Mouse (Mus musculus): Measurements from ENCODE around the gene Ank3. TPM values are rescaled to one million over a fixed set of nuclear protein-coding genes. Genes with fewer than 3 reads are reported as not detected.

The Ank3 gene
- polyA plus RNA-seq, 1 experiment from 2014 or later: 47.6 TPM

- H3K27ac ChIP-seq (ENCODE audit: low read length): no peak overlapping the region
- H3K9ac ChIP-seq (replicated peaks; ENCODE audit: low read length): no peak overlapping the region
- no peak overlapping the region for H3K4me2 ChIP-seq (replicated peaks; ENCODE audit: low read depth, low read length)
- no peak overlapping the region for H3K4me3 ChIP-seq (ENCODE audit: low read length)
- H3K4me1 ChIP-seq (ENCODE audit: insufficient read depth, low read length): no peaks in the 10 kb centered on the region
- no peak for ATAC-seq (ENCODE audit: low FRiP score, low TSS enrichment)
- H3K36me3 ChIP-seq (ENCODE audit: insufficient read depth, low read length): no peaks in the 10 kb centered on the region
- H3K9me3 ChIP-seq (ENCODE audit: low read length): peaks cover 3% of the 10 kb centered on the region; the same call in 1 of the 2 replicates
- WGBS: 74% methylated on average over 8 of the region's 8 CpGs
- H3K27me3 ChIP-seq (ENCODE audit: insufficient read depth, low read length): no peaks in the 10 kb centered on the region
These were observed 668.1 kb downstream of the Ank3 start for GRCm38 (mm10) chr10:70066497-70067168.

- Histone ChIP-seq H3K4me1 (ENCODE audit: insufficient read depth, low read length) (no peaks in the 10 kb centered on the region), H3K9me3 (ENCODE audit: low read length) (peaks cover 3% of the 10 kb centered on the region; the same call in 1 of the 2 replicates), H3K9ac (replicated peaks; ENCODE audit: low read length) (no peak overlapping the region), H3K36me3 (ENCODE audit: insufficient read depth, low read length) (no peaks in the 10 kb centered on the region), H3K27ac (ENCODE audit: low read length) (no peak overlapping the region), H3K4me3 (ENCODE audit: low read length) (no peak overlapping the region), H3K27me3 (ENCODE audit: insufficient read depth, low read length) (no peaks in the 10 kb centered on the region), H3K4me2 (replicated peaks; ENCODE audit: low read depth, low read length) (no peak overlapping the region)
- 58% methylated on average over 6 of the region's 6 CpGs for WGBS
- no peak for ATAC-seq (ENCODE audit: low FRiP score, low TSS enrichment)
These were observed 668.9 kb downstream of the Ank3 start for GRCm38 (mm10) chr10:70067169-70068115.

GRCm38 (mm10) chr10:70069321-70069720, 670.7 kb downstream of the Ank3 start:
- WGBS: 62% methylated on average over 6 of the region's 6 CpGs
- H3K9ac ChIP-seq (replicated peaks; ENCODE audit: low read length): no peak overlapping the region
- no peak for ATAC-seq (ENCODE audit: low FRiP score, low TSS enrichment)
- H3K27me3 ChIP-seq (ENCODE audit: insufficient read depth, low read length): no peaks in the 10 kb centered on the region
- no peaks in the 10 kb centered on the region for H3K36me3 ChIP-seq (ENCODE audit: insufficient read depth, low read length)
- no peak overlapping the region for H3K4me2 ChIP-seq (replicated peaks; ENCODE audit: low read depth, low read length)
- H3K4me3 ChIP-seq (ENCODE audit: low read length): no peak overlapping the region
- peaks cover 3% of the 10 kb centered on the region; the same call in 1 of the 2 replicates for H3K9me3 ChIP-seq (ENCODE audit: low read length)
- no peaks in the 10 kb centered on the region for H3K4me1 ChIP-seq (ENCODE audit: insufficient read depth, low read length)
- no peak overlapping the region for H3K27ac ChIP-seq (ENCODE audit: low read length)

GRCm38 (mm10) chr10:70071334-70071733, 672.8 kb downstream of the Ank3 start:
- H3K27ac ChIP-seq (ENCODE audit: low read length): no peak overlapping the region
- H3K4me3 ChIP-seq (ENCODE audit: low read length): no peak overlapping the region
- H3K4me2 ChIP-seq (replicated peaks; ENCODE audit: low read depth, low read length): no peak overlapping the region
- peaks cover 3% of the 10 kb centered on the region; the same call in 1 of the 2 replicates for H3K9me3 ChIP-seq (ENCODE audit: low read length)
- no peaks in the 10 kb centered on the region for H3K36me3 ChIP-seq (ENCODE audit: insufficient read depth, low read length)
- H3K9ac ChIP-seq (replicated peaks; ENCODE audit: low read length): no peak overlapping the region
- no peak for ATAC-seq (ENCODE audit: low FRiP score, low TSS enrichment)
- no peaks in the 10 kb centered on the region for H3K27me3 ChIP-seq (ENCODE audit: insufficient read depth, low read length)
- H3K4me1 ChIP-seq (ENCODE audit: insufficient read depth, low read length): no peaks in the 10 kb centered on the region
- 82% methylated on average over 4 of the region's 4 CpGs for WGBS

Other genes with a start within 250 kb of the Ank3 start
- 22.2 and 24.4 TPM in 2 replicates for gene Rhobtb1, start 247.3 kb upstream of the Ank3 start, polyA plus RNA-seq (2015; fragmentation: Nextera tagmentation; extraction: Ambion mirVana)
- gene A930033H14Rik, start 185.7 kb upstream of the Ank3 start, polyA plus RNA-seq (2015; fragmentation: Nextera tagmentation; extraction: Ambion mirVana): 2.2 and 2.3 TPM in 2 replicates
- gene Cdk1, start 45.8 kb upstream of the Ank3 start, polyA plus RNA-seq (2015; fragmentation: Nextera tagmentation; extraction: Ambion mirVana): 466 and 531 TPM in 2 replicates